Mouse (Mus musculus) liver, embryonic 14.5 days (tissue): ENCODE data around the gene Tbcc. TPM values are rescaled to one million over a fixed set of nuclear protein-coding genes. Genes with fewer than 3 reads are reported as not detected.

Experiments
- ATAC-seq: fragments of 200-750 bp; cut with Nextera tagmentation; 2 replicates; pipeline ENCODE4 v1.8.0; 2017; ENCODE audit warnings: moderate number of reproducible peaks, mild to moderate bottlenecking, moderate library complexity; ENCODE audit not compliant: insufficient read depth
- DNase-seq, 3 experiments: peaks; one replicate each; pipeline ENCODE4 v3.0.0-alpha.2; 2012 to 2013; ENCODE audit warnings: low read depth in 3 of 3, low spot score in 3 of 3
- H3K27ac ChIP-seq: fragments of 300-500 bp; sonication (generic); 2 replicates; pipeline ENCODE4 v1.5.1; 2014; ENCODE audit warnings: moderate library complexity, mild to moderate bottlenecking, control low read depth, inconsistent platforms
- H3K27me3 ChIP-seq: fragments of 300-500 bp; sonication (generic); 2 replicates; pipeline ENCODE4 v1.6.1; 2014; ENCODE audit warnings: mild to moderate bottlenecking, low read length, moderate library complexity; ENCODE audit not compliant: control insufficient read depth, insufficient read depth
- H3K36me3 ChIP-seq: fragments of 300-500 bp; sonication (generic); replicated peaks from 2 replicates; pipeline ENCODE4 v1.6.1; 2014; ENCODE audit warnings: low read depth; ENCODE audit not compliant: control insufficient read depth, insufficient read depth
- H3K4me1 ChIP-seq, 2 experiments: fragments of 200-500 bp in 1 of 2; fragments of 300-500 bp in 1 of 2; sonication (generic) in 1 of 2; replicated peaks; 2 replicates each; pipeline ENCODE4 v1.6.1; 2012 to 2014; ENCODE audit warnings: antibody characterized with exemption in 1 of 2, inconsistent platforms in 1 of 2, low read length in 1 of 2; ENCODE audit not compliant: control insufficient read depth in 2 of 2, insufficient read depth in 2 of 2
- H3K4me2 ChIP-seq: fragments of 300-500 bp; sonication (generic); 2 replicates; pipeline ENCODE4 v1.6.1; 2014; ENCODE audit warnings: low read depth, mild to moderate bottlenecking, control low read depth, moderate library complexity
- H3K4me3 ChIP-seq, 2 experiments: fragments of 200-500 bp in 1 of 2; fragments of 300-500 bp in 1 of 2; sonication (generic) in 1 of 2; 2 replicates each; pipeline ENCODE4 v1.5.1; 2012 to 2014; ENCODE audit warnings: low read depth in 2 of 2, low read length in 2 of 2, mild to moderate bottlenecking in 2 of 2, control low read depth in 1 of 2, inconsistent platforms in 1 of 2, moderate library complexity in 1 of 2; ENCODE audit not compliant: insufficient read depth in 1 of 2
- H3K9ac ChIP-seq: fragments of 300-500 bp; sonication (generic); replicated peaks from 2 replicates; pipeline ENCODE4 v1.6.1; 2014; ENCODE audit warnings: mild to moderate bottlenecking, control low read depth, moderate library complexity
- H3K9me3 ChIP-seq: fragments of 300-500 bp; sonication (generic); 2 replicates; pipeline ENCODE4 v1.6.1; 2016; ENCODE audit warnings: low read length, mixed read lengths; ENCODE audit not compliant: control insufficient read depth
- CTCF ChIP-seq: IDR thresholded peaks from 2 replicates; pipeline ENCODE4 v1.5.1; 2016; ENCODE audit warnings: antibody characterized with exemption, low read depth, control low read depth
- EP300 ChIP-seq: IDR thresholded peaks from 2 replicates; pipeline ENCODE4 v1.6.1; 2016; ENCODE audit warnings: antibody characterized with exemption, low read depth
- WGBS: fragments of 180-500 bp; shearing (Covaris S2); extraction: QIAGEN DNeasy Blood & Tissue Kit; methylation state at CpG from one replicate; pipeline ENCODE4 v1.1.7; 2014; ENCODE audit not compliant: insufficient replicate concordance; 5-methylcytosine and 5-hydroxymethylcytosine counted together
- polyA plus RNA-seq, 2 experiments: library from polyadenylated mRNA; depleted of rRNA in 1 of 2; stranded (reverse) in 1 of 2; unstranded in 1 of 2; fragments of >200 nt; fragmentation: Nextera tagmentation in 1 of 2; extraction: Ambion mirVana in 1 of 2; gene quantifications; 2 replicates each; pipeline versions ENCODE4 v1.2.1 to v1.2.3; 2012 to 2014

Gene Tbcc
- polyA plus RNA-seq, 2 experiments, result 9.4 to 23.1 TPM

GRCm38 (mm10) chr17:46888511-46889212 lies 1.8 kb upstream of the Tbcc start:
- peak overlapping the region; percentile 94 for H3K4me2 ChIP-seq
- H3K9ac ChIP-seq, result peak overlapping the region; percentile 65
- ATAC-seq (no peak), DNase-seq (peak in 1 of 3 experiments; percentile 58)
- no peaks in the 10 kb centered on the region for H3K27me3 ChIP-seq
- no peaks in the 10 kb centered on the region for H3K9me3 ChIP-seq
- H3K36me3 ChIP-seq, result no peaks in the 10 kb centered on the region
- 21% methylated on average over 16 of the region's 16 CpGs for WGBS
- peak overlapping the region; percentile 74 to 79 for H3K4me3 ChIP-seq
- peak overlapping the region; percentile 48 for H3K27ac ChIP-seq
- peaks cover 28 to 42% of the 10 kb centered on the region in 2 experiments for H3K4me1 ChIP-seq
- TF ChIP-seq EP300 (no peak), CTCF (peak; percentile 85)

- TF ChIP-seq CTCF, result no peak
- no peak for TF ChIP-seq EP300
- Histone ChIP-seq H3K4me3 (peak overlapping the region; percentile 74 to 79), H3K27ac (peak overlapping the region; percentile 48), H3K36me3 (no peaks in the 10 kb centered on the region), H3K4me1 (peaks cover 28 to 41% of the 10 kb centered on the region in 2 experiments), H3K4me2 (peak overlapping the region; percentile 94), H3K9ac (peak overlapping the region; percentile 65), H3K27me3 (no peaks in the 10 kb centered on the region), H3K9me3 (no peaks in the 10 kb centered on the region)
- DNase-seq (peak in 1 of 3 experiments; percentile 47), ATAC-seq (peak; percentile 4; the same call in 1 of the 2 replicates)
- WGBS, result under 1% methylated on average over 44 of the region's 44 CpGs
Measured at GRCm38 (mm10) chr17:46889450-46890084, 917 bp upstream of the Tbcc start.

GRCm38 (mm10) chr17:46890843-46891594 lies 535 bp downstream of the Tbcc start:
- Histone ChIP-seq H3K4me2 (peak overlapping the region; percentile 97), H3K4me3 (peak overlapping the region; percentile 74 to 81), H3K9me3 (no peaks in the 10 kb centered on the region), H3K9ac (peak overlapping the region; percentile 74), H3K27me3 (no peaks in the 10 kb centered on the region), H3K27ac (peak overlapping the region; percentile 17), H3K4me1 (peaks cover 19 to 27% of the 10 kb centered on the region in 2 experiments), H3K36me3 (no peaks in the 10 kb centered on the region)
- ATAC-seq (peak; percentile 36), DNase-seq (no peak)
- no peak for TF ChIP-seq EP300
- TF ChIP-seq CTCF, result peak; percentile 34; the same call in 1 of the 2 replicates
- WGBS, result 2% methylated on average over 64 of the region's 64 CpGs

GRCm38 (mm10) chr17:46895426-46895825 lies 4.9 kb downstream of the Tbcc start:
- 85% methylated on average over 9 of the region's 9 CpGs for whole genome bisulfite sequencing
- peaks cover 10 to 16% of the 10 kb centered on the region in 2 experiments for H3K4me1 ChIP-seq
- H3K27me3 ChIP-seq, result no peaks in the 10 kb centered on the region
- no peak overlapping the region for H3K27ac ChIP-seq
- H3K9me3 ChIP-seq, result no peaks in the 10 kb centered on the region
- no peak for ATAC-seq
- H3K4me2 ChIP-seq, result no peak overlapping the region
- no peak for TF ChIP-seq EP300
- no peak for TF ChIP-seq CTCF
- no peaks in the 10 kb centered on the region for H3K36me3 ChIP-seq
- H3K9ac ChIP-seq, result no peak overlapping the region
- no peak overlapping the region for H3K4me3 ChIP-seq
- no peak for DNase-seq
